Comparison of ENCODE assay signal across 19 mouse cellular contexts in the genomic region with DNA sequence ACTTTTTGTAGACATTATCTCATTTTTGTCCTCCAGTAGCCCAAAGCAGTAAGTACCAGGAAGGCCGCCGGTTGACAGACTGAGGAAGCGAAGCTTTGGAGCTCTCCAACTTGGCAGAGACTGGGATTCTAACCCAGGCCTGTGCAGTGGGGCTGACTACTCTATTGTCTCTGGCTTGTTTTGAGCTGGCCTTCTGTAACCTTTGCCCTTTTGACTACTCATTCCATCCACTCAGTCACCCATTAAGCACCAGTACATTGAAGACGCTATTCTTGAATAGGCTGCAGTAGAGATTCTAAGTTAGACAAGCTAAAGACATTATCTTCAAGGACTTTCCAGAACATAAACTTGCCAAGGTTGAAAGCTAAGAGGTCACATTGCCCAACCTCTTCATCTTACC. TPM values are rescaled to one million over a fixed set of nuclear protein-coding genes. Genes with fewer than 3 reads are reported as not detected.
A peak's percentile ranks its signal among the peaks of the same experiment; 100 is the strongest.
DNase-seq lines count a peak whose midpoint lies in the region; ATAC-seq lines count a peak whose summit lies in the region.
"Had no signal": no experiment of that assay in that cellular context is flagged by ENCODE, and none has a peak within 500 bp of the region (broad histone marks: within the 10 kb centered on the region; RNA-seq: fewer than 3 reads in every experiment).

No protein-coding gene starts in this region.

- no peaks in the 10 kb centered on the region for H3K9me3 ChIP-seq in kidney, embryonic 16.5 days (ENCODE audit: low read length)
- H3K9me3 ChIP-seq in hindbrain, embryonic 16.5 days (ENCODE audit: control insufficient read depth, low read length), result no peaks in the 10 kb centered on the region
- no peaks in the 10 kb centered on the region for H3K9me3 ChIP-seq in midbrain, embryonic 10.5 days (replicated peaks)
- H3K9me3 ChIP-seq: embryonic facial prominence, embryonic 10.5 days; heart, embryonic 12.5 days; hindbrain, embryonic 10.5 days had no signal

- peak; percentile 1 to 8 for DNase-seq in kidney, adult 8-10 months
- no peak for DNase-seq in kidney, adult 18-20 months
- no peak for DNase-seq in kidney, postnatal 14 days
- DNase-seq in induced T-regulatory cell, adult 2 months (ENCODE audit: low read depth), result peak; percentile 15
- no peak for DNase-seq in midbrain, embryonic 10.5 days (ENCODE audit: low spot score)
- DNase-seq: adrenal gland, adult 2 months; adrenal gland, postnatal 36 days; cerebellum, adult 2 months; cerebellum, postnatal 10 days; gastrocnemius, adult 2 months; gastrocnemius, postnatal 25 days had no signal

- no peaks in the 10 kb centered on the region for H3K4me1 ChIP-seq in kidney, embryonic 16.5 days (ENCODE audit: insufficient read depth, low read length)
- no peaks in the 10 kb centered on the region for H3K4me1 ChIP-seq in hindbrain, embryonic 16.5 days (ENCODE audit: control insufficient read depth, insufficient read depth, low read depth, low read length)
- H3K4me1 ChIP-seq in midbrain, embryonic 10.5 days, result no peaks in the 10 kb centered on the region
- H3K4me1 ChIP-seq: embryonic facial prominence, embryonic 10.5 days; heart, embryonic 12.5 days; hindbrain, embryonic 10.5 days had no signal

- H3K36me3 ChIP-seq in kidney, embryonic 16.5 days (ENCODE audit: insufficient read depth, low read length), result no peaks in the 10 kb centered on the region
- H3K36me3 ChIP-seq in hindbrain, embryonic 16.5 days (ENCODE audit: control insufficient read depth, insufficient read depth, low read length), result no peaks in the 10 kb centered on the region
- H3K36me3 ChIP-seq in midbrain, embryonic 10.5 days, result no peaks in the 10 kb centered on the region
- H3K36me3 ChIP-seq: embryonic facial prominence, embryonic 10.5 days; heart, embryonic 12.5 days; hindbrain, embryonic 10.5 days had no signal

- H3K4me3 ChIP-seq in kidney, embryonic 16.5 days (ENCODE audit: low read length), result no peak overlapping the region
- no peak overlapping the region for H3K4me3 ChIP-seq in hindbrain, embryonic 16.5 days (ENCODE audit: low read length)
- H3K4me3 ChIP-seq in midbrain, embryonic 10.5 days, result no peak overlapping the region
- H3K4me3 ChIP-seq: embryonic facial prominence, embryonic 10.5 days; gastrocnemius, adult 2 months; heart, embryonic 12.5 days; hindbrain, embryonic 10.5 days had no signal

- H3K27me3 ChIP-seq in kidney, embryonic 16.5 days (ENCODE audit: insufficient read depth, low read length), result peaks cover 11% of the 10 kb centered on the region; the same call in 1 of the 2 replicates
- no peaks in the 10 kb centered on the region; the same call in 1 of the 2 replicates for H3K27me3 ChIP-seq in hindbrain, embryonic 16.5 days (replicated peaks; ENCODE audit: control insufficient read depth, insufficient read depth, low read length)
- H3K27me3 ChIP-seq in midbrain, embryonic 10.5 days (ENCODE audit: low read depth, poor library complexity, severe bottlenecking), result peaks cover 86% of the 10 kb centered on the region
- H3K27me3 ChIP-seq: heart, embryonic 12.5 days had no signal

- H3K27ac ChIP-seq in kidney, embryonic 16.5 days (ENCODE audit: low read length), result no peak overlapping the region
- H3K27ac ChIP-seq in hindbrain, embryonic 16.5 days (ENCODE audit: low read depth, low read length), result no peak overlapping the region
- no peak overlapping the region for H3K27ac ChIP-seq in midbrain, embryonic 10.5 days (replicated peaks)
- H3K27ac ChIP-seq: embryonic facial prominence, embryonic 10.5 days; gastrocnemius, adult 2 months; hindbrain, embryonic 10.5 days; hindbrain, embryonic 14.5 days had no signal

- WGBS in kidney, embryonic 16.5 days, result 73% methylated on average over 4 of the region's 4 CpGs
- WGBS in hindbrain, embryonic 16.5 days, result 56% methylated on average over 4 of the region's 4 CpGs
- 61% methylated on average over 4 of the region's 4 CpGs for WGBS in midbrain, embryonic 10.5 days

- H3K4me2 ChIP-seq in kidney, embryonic 16.5 days (replicated peaks; ENCODE audit: low read depth, low read length), result no peak overlapping the region
- no peak overlapping the region for H3K4me2 ChIP-seq in hindbrain, embryonic 16.5 days (ENCODE audit: low read length)
- H3K4me2 ChIP-seq: heart, embryonic 12.5 days; hindbrain, embryonic 14.5 days had no signal

- peak; percentile 69; the same call in 1 of the 2 replicates for ATAC-seq in kidney, embryonic 16.5 days (ENCODE audit: low FRiP score, low TSS enrichment)
- no peak for ATAC-seq in hindbrain, embryonic 16.5 days
- ATAC-seq: forebrain, embryonic 14.5 days; inflammation-experienced regulatory T-cells, adult 6 months had no signal

- H3K9ac ChIP-seq in kidney, embryonic 16.5 days (replicated peaks; ENCODE audit: low read length), result no peak overlapping the region
- no peak overlapping the region for H3K9ac ChIP-seq in hindbrain, embryonic 16.5 days (ENCODE audit: low read depth, low read length)
- H3K9ac ChIP-seq: heart, embryonic 12.5 days; hindbrain, embryonic 14.5 days had no signal

RNA-seq across cellular contexts. Expression of gene Fgf16, which starts 49.3 kb away (rescaled TPM):
- not detected in 2 replicates for polyA plus RNA-seq in kidney, embryonic 16.5 days (2015; fragmentation: Nextera tagmentation; extraction: Ambion mirVana)
- 0.09 and 0.13 TPM in 2 replicates for polyA plus RNA-seq in hindbrain, embryonic 16.5 days (2015; fragmentation: Nextera tagmentation; extraction: Ambion mirVana)
- not detected in 2 replicates for polyA plus RNA-seq in midbrain, embryonic 10.5 days (2016; fragmentation: Nextera tagmentation; extraction: Ambion mirVana)
- polyA plus RNA-seq: forebrain, embryonic 14.5 days; heart, embryonic 12.5 days; hindbrain, embryonic 10.5 days; hindbrain, embryonic 14.5 days had no signal

Comparison
In these comparisons a context has a peak if more than half of its experiments do, and no peak if none do; other contexts are left out.
1. DNase-seq: peak in kidney, adult 8-10 months (2 of 2) and induced T-regulatory cell, adult 2 months (single experiment); none in kidney, adult 18-20 months (single experiment), kidney, postnatal 14 days (single experiment) and midbrain, embryonic 10.5 days (single experiment).